Mouse (Mus musculus) limb, embryonic 11.5 days (tissue): ENCODE measurements at regions not wholly inside any gene's neighbourhood (a gene's known extent, or its start where the extent isn't known, plus 50 kb on each side); places are given as distances from the start of the nearest gene placed in this dataset.
A peak's percentile ranks its signal among the peaks of the same experiment; 100 is the strongest.
"Not testable (repeated sequence)": the region's sequence is repeated elsewhere in the genome, so short reads cannot be mapped to it uniquely, and the experiment has no call there.

Source experiments
- ATAC-seq: fragments of 200-750 bp; cut with Nextera tagmentation; 2 replicates; pipeline ENCODE4 v1.8.0; 2017; ENCODE audit warnings: low read depth; ENCODE audit not compliant: insufficient number of reproducible peaks, low FRiP score, low TSS enrichment
- DNase-seq: peaks from one replicate; pipeline ENCODE4 v3.0.0-alpha.2; 2015; ENCODE audit warnings: low spot score
- H3K27ac ChIP-seq: fragments of 300-500 bp; sonication (generic); replicated peaks from 2 replicates; pipeline ENCODE4 v1.5.1; 2014; ENCODE audit warnings: low read depth, mild to moderate bottlenecking, low read length
- H3K27me3 ChIP-seq: fragments of 300-500 bp; sonication (generic); 2 replicates; pipeline ENCODE4 v1.6.1; 2014; ENCODE audit warnings: mild to moderate bottlenecking, low read length, mixed read lengths; ENCODE audit not compliant: control insufficient read depth, insufficient read depth
- H3K36me3 ChIP-seq: fragments of 300-500 bp; sonication (generic); 2 replicates; pipeline ENCODE4 v1.6.1; 2014; ENCODE audit warnings: mild to moderate bottlenecking, low read length, moderate library complexity, mixed read lengths; ENCODE audit not compliant: control insufficient read depth, insufficient read depth
- H3K4me1 ChIP-seq: fragments of 300-500 bp; sonication (generic); 2 replicates; pipeline ENCODE4 v1.6.1; 2014; ENCODE audit warnings: low read length, mixed read lengths; ENCODE audit not compliant: control insufficient read depth, insufficient read depth
- H3K4me2 ChIP-seq: fragments of 300-500 bp; sonication (generic); 2 replicates; pipeline ENCODE4 v1.6.1; 2014; ENCODE audit warnings: low read depth, mild to moderate bottlenecking, moderate library complexity; ENCODE audit not compliant: severe bottlenecking
- H3K4me3 ChIP-seq: fragments of 300-500 bp; sonication (generic); 2 replicates; pipeline ENCODE4 v1.5.1; 2014; ENCODE audit warnings: low read depth, low read length
- H3K9ac ChIP-seq: fragments of 300-500 bp; sonication (generic); 2 replicates; pipeline ENCODE4 v1.6.1; 2014; ENCODE audit warnings: mild to moderate bottlenecking, low read length
- H3K9me3 ChIP-seq: fragments of 300-500 bp; sonication (generic); 2 replicates; pipeline ENCODE4 v1.6.1; 2016; ENCODE audit warnings: low read length; ENCODE audit not compliant: control insufficient read depth
- WGBS: fragments of 180-500 bp; shearing (Covaris S2); extraction: QIAGEN DNeasy Blood & Tissue Kit; methylation state at CpG from one replicate; pipeline ENCODE4 v1.1.7; 2014; 5-methylcytosine and 5-hydroxymethylcytosine counted together

GRCm38 (mm10) chr13:65934376-65935071 is 184.8 kb upstream of the Gm10324 start:
- not testable (repeated sequence) for H3K27me3 ChIP-seq, H3K36me3 ChIP-seq, H3K9me3 ChIP-seq, DNase-seq, H3K4me2 ChIP-seq, H3K4me1 ChIP-seq, H3K4me3 ChIP-seq, H3K9ac ChIP-seq, ATAC-seq, H3K27ac ChIP-seq
- WGBS = no CpG with 5 or more reads among the region's 4 CpGs

GRCm38 (mm10) chr13:65950250-65950649 is 169.1 kb upstream of the Gm10324 start:
- H3K36me3 ChIP-seq, ATAC-seq, DNase-seq, H3K4me2 ChIP-seq, H3K27ac ChIP-seq, H3K4me1 ChIP-seq, H3K27me3 ChIP-seq, H3K4me3 ChIP-seq, H3K9ac ChIP-seq, H3K9me3 ChIP-seq: not testable (repeated sequence)
- no CpG with 5 or more reads among the region's 6 CpGs for WGBS

- DNase-seq, H3K9ac ChIP-seq, ATAC-seq, H3K4me3 ChIP-seq, H3K4me2 ChIP-seq, H3K9me3 ChIP-seq, H3K27me3 ChIP-seq, H3K4me1 ChIP-seq, H3K27ac ChIP-seq, H3K36me3 ChIP-seq: not testable (repeated sequence)
- 66% methylated on average over 2 of the region's 4 CpGs for WGBS
Observed at GRCm38 (mm10) chr13:65990916-65991433, 128.4 kb upstream of the Gm10324 start.

- H3K9ac ChIP-seq = not testable (repeated sequence)
- WGBS = no CpG with 5 or more reads among the region's 45 CpGs
Observed at GRCm38 (mm10) chr13:66007505-66007904, 111.8 kb upstream of the Gm10324 start.

GRCm38 (mm10) chr13:66031942-66032341 is 87.4 kb upstream of the Gm10324 start:
- ATAC-seq, DNase-seq, H3K27me3 ChIP-seq, H3K4me2 ChIP-seq, H3K4me1 ChIP-seq, H3K9me3 ChIP-seq, H3K36me3 ChIP-seq, H3K4me3 ChIP-seq, H3K27ac ChIP-seq, H3K9ac ChIP-seq: not testable (repeated sequence)
- 33% methylated on average over 1 of the region's 4 CpGs for WGBS

More at GRCm38 (mm10) chr13:66007505-66007904, 111.8 kb upstream of the Gm10324 start:
- H3K27me3 ChIP-seq, H3K4me3 ChIP-seq, ATAC-seq, H3K27ac ChIP-seq, H3K4me1 ChIP-seq, H3K36me3 ChIP-seq, H3K9me3 ChIP-seq, DNase-seq, H3K4me2 ChIP-seq: not testable (repeated sequence)

- 70% methylated on average over 19 of the region's 19 CpGs for WGBS
- H3K36me3 ChIP-seq, H3K9ac ChIP-seq, H3K27me3 ChIP-seq, H3K4me2 ChIP-seq, H3K4me3 ChIP-seq, ATAC-seq, H3K27ac ChIP-seq, H3K4me1 ChIP-seq, H3K9me3 ChIP-seq: not testable (repeated sequence)
- peak; percentile 14 for DNase-seq
Observed at GRCm38 (mm10) chr13:66062676-66063075, 56.7 kb upstream of the Gm10324 start.

GRCm38 (mm10) chr13:66063388-66063787 is 56.0 kb upstream of the Gm10324 start:
- DNase-seq = not testable (repeated sequence)

More at GRCm38 (mm10) chr13:66063388-66063787, 56.0 kb upstream of the Gm10324 start:
- not testable (repeated sequence) for H3K4me2 ChIP-seq, H3K27me3 ChIP-seq, H3K9ac ChIP-seq, H3K27ac ChIP-seq, H3K4me1 ChIP-seq, H3K9me3 ChIP-seq, H3K4me3 ChIP-seq, H3K36me3 ChIP-seq, ATAC-seq
- 34% methylated on average over 14 of the region's 15 CpGs for WGBS
